Comparison of ENCODE assay signal across 8 mouse cellular contexts in genomic region chr9:53705491-53705991, GRCm38 (mm10). TPM values are rescaled to one million over a fixed set of nuclear protein-coding genes. Genes with fewer than 3 reads are reported as not detected.
A peak's percentile ranks its signal among the peaks of the same experiment; 100 is the strongest.
DNase-seq lines count a peak whose midpoint lies in the region; ATAC-seq lines count a peak whose summit lies in the region.

No protein-coding gene starts in this region.

- H3K4me1 ChIP-seq in intestine, embryonic 14.5 days (replicated peaks; ENCODE audit: control insufficient read depth, insufficient read depth, low read length): no peaks in the 10 kb centered on the region
- peaks cover 2% of the 10 kb centered on the region for H3K4me1 ChIP-seq in liver, embryonic 16.5 days (ENCODE audit: control insufficient read depth, low read depth, low read length)
- peaks cover 8% of the 10 kb centered on the region for H3K4me1 ChIP-seq in neural tube, embryonic 15.5 days

- no peak for ATAC-seq in intestine, embryonic 14.5 days (replicated peaks; ENCODE audit: low FRiP score, low TSS enrichment, low read depth)
- peak; percentile 31 for ATAC-seq in liver, embryonic 16.5 days (ENCODE audit: low read depth)
- ATAC-seq in neural tube, embryonic 15.5 days (ENCODE audit: low FRiP score): peak; percentile 76

- H3K36me3 ChIP-seq in intestine, embryonic 14.5 days (ENCODE audit: control insufficient read depth, insufficient read depth, low read length): no peaks in the 10 kb centered on the region
- no peaks in the 10 kb centered on the region for H3K36me3 ChIP-seq in liver, embryonic 16.5 days (ENCODE audit: control insufficient read depth, insufficient read depth)
- H3K36me3 ChIP-seq in neural tube, embryonic 15.5 days: no peaks in the 10 kb centered on the region

- peak overlapping the region; percentile 84 for H3K4me2 ChIP-seq in intestine, embryonic 14.5 days (ENCODE audit: low read length)
- H3K4me2 ChIP-seq in liver, embryonic 16.5 days (ENCODE audit: low read depth, low read length): peak overlapping the region; percentile 47
- H3K4me2 ChIP-seq in neural tube, embryonic 15.5 days: peak overlapping the region; percentile 76

- under 1% methylated on average over 26 of the region's 28 CpGs for WGBS in intestine, embryonic 14.5 days
- under 1% methylated on average over 27 of the region's 28 CpGs for WGBS in liver, embryonic 16.5 days (ENCODE audit: insufficient replicate concordance)
- under 1% methylated on average over 28 of the region's 28 CpGs for WGBS in neural tube, embryonic 15.5 days

- peak; percentile 65 for DNase-seq in embryo, embryonic 11 days
- DNase-seq in embryo, embryonic 9.5 days (ENCODE audit: extremely low spot score): no peak
- peak; percentile 12 for DNase-seq in brain, embryonic 18.5 days (ENCODE audit: low read depth, low spot score)
- peak; percentile 10 to 37 for DNase-seq in frontal cortex, postnatal 14 days (ENCODE audit: low spot score in 2 of 2)
- no peak for DNase-seq in intestine, embryonic 14.5 days (ENCODE audit: low spot score)
- peak; percentile 59 for DNase-seq in thymus, postnatal 25 days

- H3K27me3 ChIP-seq in intestine, embryonic 14.5 days (replicated peaks; ENCODE audit: control insufficient read depth, insufficient read depth, low read length): no peaks in the 10 kb centered on the region
- H3K27me3 ChIP-seq in liver, embryonic 16.5 days (ENCODE audit: control insufficient read depth, insufficient read depth, low read depth, low read length): peaks cover 7% of the 10 kb centered on the region
- H3K27me3 ChIP-seq in neural tube, embryonic 15.5 days (replicated peaks): no peaks in the 10 kb centered on the region

- peak overlapping the region; percentile 47 for H3K4me3 ChIP-seq in intestine, embryonic 14.5 days (ENCODE audit: low read depth, low read length)
- peak overlapping the region; percentile 45 for H3K4me3 ChIP-seq in liver, embryonic 16.5 days (ENCODE audit: low read depth, low read length)
- H3K4me3 ChIP-seq in neural tube, embryonic 15.5 days (replicated peaks): peak overlapping the region; percentile 64

- H3K9ac ChIP-seq in intestine, embryonic 14.5 days (ENCODE audit: low read length): no peak overlapping the region
- no peak overlapping the region for H3K9ac ChIP-seq in liver, embryonic 16.5 days (ENCODE audit: low read depth, low read length)
- peak overlapping the region; percentile 57 for H3K9ac ChIP-seq in neural tube, embryonic 15.5 days (replicated peaks)

- no peak overlapping the region; the same call in 1 of the 2 replicates for H3K27ac ChIP-seq in intestine, embryonic 14.5 days (ENCODE audit: low read depth)
- no peak overlapping the region for H3K27ac ChIP-seq in liver, embryonic 16.5 days (ENCODE audit: low read length)
- H3K27ac ChIP-seq in neural tube, embryonic 15.5 days (replicated peaks): peak overlapping the region; percentile 75

- H3K9me3 ChIP-seq in intestine, embryonic 14.5 days (ENCODE audit: control insufficient read depth, low read length): no peaks in the 10 kb centered on the region
- no peaks in the 10 kb centered on the region for H3K9me3 ChIP-seq in liver, embryonic 16.5 days (replicated peaks; ENCODE audit: control insufficient read depth, low read length)
- H3K9me3 ChIP-seq in neural tube, embryonic 15.5 days (replicated peaks): no peaks in the 10 kb centered on the region

RNA-seq across cellular contexts. Expression of gene Rab39, which starts 0.5 kb away (rescaled TPM):
- 0.90 and 1.3 TPM in 2 replicates for polyA plus RNA-seq in intestine, embryonic 14.5 days (2014; fragmentation: Nextera tagmentation; extraction: Ambion mirVana)
- polyA plus RNA-seq in liver, embryonic 16.5 days (2015; fragmentation: Nextera tagmentation; extraction: Ambion mirVana): 0.73 and 0.76 TPM in 2 replicates
- 3.6 and 3.9 TPM in 2 replicates for polyA plus RNA-seq in neural tube, embryonic 15.5 days (2015; fragmentation: Nextera tagmentation; extraction: Ambion mirVana)

RNA-seq across cellular contexts. Expression of gene Cul5, which starts 35.7 kb away (rescaled TPM):
- 38.8 and 40.3 TPM in 2 replicates for polyA plus RNA-seq in intestine, embryonic 14.5 days (2014; fragmentation: Nextera tagmentation; extraction: Ambion mirVana)
- polyA plus RNA-seq in liver, embryonic 16.5 days (2015; fragmentation: Nextera tagmentation; extraction: Ambion mirVana): 8.7 and 10.1 TPM in 2 replicates
- 39.9 and 40.7 TPM in 2 replicates for polyA plus RNA-seq in neural tube, embryonic 15.5 days (2015; fragmentation: Nextera tagmentation; extraction: Ambion mirVana)

Comparison
In these comparisons a context has a peak if more than half of its experiments do, and no peak if none do; other contexts are left out.
1. DNase-seq: peak in embryo, embryonic 11 days (single experiment), brain, embryonic 18.5 days (single experiment), frontal cortex, postnatal 14 days (2 of 2) and thymus, postnatal 25 days (single experiment); none in embryo, embryonic 9.5 days (single experiment) and intestine, embryonic 14.5 days (single experiment).
2. Peak in every context shown above with its lines, with median percentiles within 50 percentile points of each other: H3K4me2 ChIP-seq and H3K4me3 ChIP-seq.